Mouse (Mus musculus) MEL (cell line): ENCODE data around the gene Serpini1.

Experiments
- CHD2 ChIP-seq: IDR thresholded peaks from 2 replicates; pipeline ENCODE4 v1.6.1; 2011; ENCODE audit warnings: low read length, improper control_type of control experiment
- CTCF ChIP-seq, 3 experiments: IDR thresholded peaks in 2 of 3; conservative IDR thresholded peaks in 1 of 3; 2 replicates each; pipeline ENCODE4 v1.5.1; 2011 to 2012; ENCODE audit warnings: low read length in 3 of 3, low read depth in 2 of 3, mild to moderate bottlenecking in 2 of 3, improper control_type of control experiment in 1 of 3, inconsistent platforms in 1 of 3, mixed read lengths in 1 of 3, moderate library complexity in 1 of 3; ENCODE audit not compliant: control insufficient read depth in 1 of 3, insufficient read depth in 1 of 3, poor library complexity in 1 of 3, severe bottlenecking in 1 of 3
- ELF1 ChIP-seq: IDR thresholded peaks from 2 replicates; pipeline ENCODE4 v1.6.1; 2014; ENCODE audit warnings: low read depth, mild to moderate bottlenecking, inconsistent platforms, low read length, improper control_type of control experiment, moderate library complexity
- GABPA ChIP-seq: IDR thresholded peaks from 2 replicates; pipeline ENCODE4 v1.6.1; 2012; ENCODE audit warnings: low read depth, mild to moderate bottlenecking, inconsistent platforms, low read length, improper control_type of control experiment, moderate library complexity
- MAZ ChIP-seq: IDR thresholded peaks from 2 replicates; pipeline ENCODE4 v1.6.1; 2012; ENCODE audit warnings: low read depth, mild to moderate bottlenecking, inconsistent platforms, low read length, improper control_type of control experiment
- POLR2A ChIP-seq, 2 experiments: IDR thresholded peaks; 2 replicates each; pipeline ENCODE4 v1.6.1; 2011 to 2012; ENCODE audit warnings: low read length in 2 of 2, mild to moderate bottlenecking in 2 of 2, control low read depth in 1 of 2, improper control_type of control experiment in 1 of 2, low read depth in 1 of 2, moderate library complexity in 1 of 2; ENCODE audit not compliant: control insufficient read depth in 1 of 2, insufficient read depth in 1 of 2, poor library complexity in 1 of 2
- POLR2AphosphoS2 ChIP-seq: IDR thresholded peaks from 2 replicates; pipeline ENCODE4 v1.6.1; 2011; ENCODE audit warnings: low read length, improper control_type of control experiment
- POLR2AphosphoS5 ChIP-seq: IDR thresholded peaks from 2 replicates; pipeline ENCODE4 v1.6.1; 2012; ENCODE audit warnings: low read depth, borderline replicate concordance, mild to moderate bottlenecking, inconsistent platforms, low read length, moderate library complexity, mixed read lengths
- ZKSCAN1 ChIP-seq: IDR thresholded peaks from 2 replicates; pipeline ENCODE4 v1.6.1; 2012; ENCODE audit warnings: low read depth, mild to moderate bottlenecking, inconsistent platforms, low read length, improper control_type of control experiment, moderate library complexity

GRCm38 (mm10) chr3:75531074-75531473 lies 26.3 kb upstream of the Serpini1 start:
- no peak for TF ChIP-seq POLR2AphosphoS2
- no peak for TF ChIP-seq ZKSCAN1
- no peak for TF ChIP-seq CTCF (IDR thresholded peaks at IDR 0.05 in 2 of 3, conservative IDR thresholded peaks at IDR 0.05 in 1 of 3; ENCODE audit: control insufficient read depth in 1 of 3, insufficient read depth in 1 of 3, low read depth in 2 of 3, low read length in 3 of 3, poor library complexity in 1 of 3, severe bottlenecking in 1 of 3)
- TF ChIP-seq CHD2, result no peak
- TF ChIP-seq MAZ, result no peak
- no peak for TF ChIP-seq GABPA
- no peak for TF ChIP-seq ELF1
- TF ChIP-seq POLR2A (IDR thresholded peaks at IDR 0.05; ENCODE audit: control insufficient read depth in 1 of 2, insufficient read depth in 1 of 2, low read depth in 1 of 2, low read length in 2 of 2, poor library complexity in 1 of 2), result no peak
- no peak for TF ChIP-seq POLR2AphosphoS5
